Mouse (Mus musculus) spleen, adult 2 months (tissue): ENCODE measurements at regions not wholly inside any gene's neighbourhood (a gene's known extent, or its start where the extent isn't known, plus 50 kb on each side); places are given as distances from the start of the nearest gene placed in this dataset.

ENCODE experiments used
- CTCF ChIP-seq: fragments of 200-500 bp; IDR thresholded peaks from 2 replicates; pipeline ENCODE4 v1.5.1; 2011; ENCODE audit warnings: mild to moderate bottlenecking, inconsistent platforms; ENCODE audit not compliant: insufficient read depth, insufficient read length, insufficient replicate concordance; ENCODE audit errors: extremely low read depth
- POLR2A ChIP-seq: fragments of 200-500 bp; IDR thresholded peaks from 2 replicates; pipeline ENCODE4 v1.6.1; 2011; ENCODE audit warnings: low read depth, low read length, inconsistent platforms

DNA sequence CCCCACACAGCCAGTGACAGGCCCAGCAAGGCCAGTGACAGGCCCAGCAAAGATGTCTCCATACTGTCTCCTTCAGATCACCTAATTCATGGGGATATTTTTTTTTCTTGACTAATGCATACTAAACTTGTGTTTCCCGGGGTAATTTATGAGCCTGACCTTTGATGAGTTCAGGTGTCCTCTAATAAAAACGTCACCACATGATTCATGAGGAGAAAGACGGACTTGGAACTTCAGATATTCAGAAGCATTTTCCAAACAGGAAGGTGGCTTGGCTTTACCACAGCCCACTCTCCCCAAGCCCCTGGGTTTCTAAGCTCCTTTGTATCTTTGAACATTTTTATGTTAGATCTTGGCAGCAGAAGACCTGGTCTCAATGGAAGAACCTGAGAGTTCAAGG is 110.9 kb upstream of the Jarid2 start:
- TF ChIP-seq POLR2A, result no peak
- no peak for TF ChIP-seq CTCF
